Mouse (Mus musculus): Measurements from ENCODE around the gene Nipbl.

The Nipbl gene

DNA sequence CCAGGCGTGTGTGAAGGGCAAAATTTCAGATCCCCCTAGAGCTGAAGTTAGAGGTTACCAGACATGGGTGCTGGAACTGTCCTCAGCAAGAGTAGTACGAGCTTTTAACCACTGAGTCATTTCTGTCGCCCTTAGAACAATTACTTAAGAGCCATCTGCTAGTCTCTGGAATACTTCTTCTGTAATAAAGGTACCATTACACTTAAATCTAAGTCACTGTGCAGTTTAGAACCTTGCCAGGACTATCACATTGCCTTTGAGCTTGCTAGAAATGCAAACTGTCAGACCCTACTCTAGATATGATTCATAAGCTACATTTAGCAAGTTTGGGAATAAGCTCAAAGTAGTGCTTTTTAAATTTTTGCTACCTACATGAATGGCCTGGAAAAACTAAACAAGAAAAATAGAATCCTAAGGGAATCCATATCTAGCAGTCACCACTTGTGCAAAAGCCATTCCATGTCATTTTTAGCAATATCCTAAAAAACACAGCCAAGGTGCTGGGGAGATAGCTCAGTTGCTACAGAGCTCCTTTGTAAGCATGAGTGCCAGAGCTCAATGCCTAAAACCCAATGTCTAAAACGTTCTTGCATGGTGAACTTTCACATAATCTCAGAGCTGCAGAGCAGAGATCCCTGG, 27.6 kb downstream of the Nipbl start:
- DNase-seq: no peak

DNA sequence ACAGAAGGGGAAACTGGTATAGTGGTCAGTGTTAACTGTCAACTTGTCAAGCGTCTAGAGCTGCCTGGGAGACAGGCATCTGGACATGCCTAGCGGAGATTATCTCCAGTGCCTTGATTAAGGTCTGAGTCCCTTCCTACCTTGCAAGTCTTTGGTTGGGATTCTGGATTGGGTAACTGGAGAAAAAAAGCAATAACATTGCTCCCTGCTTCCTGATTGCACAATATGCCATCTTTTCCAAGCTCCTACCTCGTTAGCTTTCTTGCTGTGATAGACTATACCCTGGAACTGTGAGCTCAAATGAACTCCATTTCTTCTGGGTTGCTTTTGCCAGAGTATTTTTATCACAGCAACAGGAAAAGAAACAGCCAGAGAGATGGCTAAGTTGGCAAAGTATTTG, 30.9 kb downstream of the Nipbl start:
- no peak for DNase-seq

DNA sequence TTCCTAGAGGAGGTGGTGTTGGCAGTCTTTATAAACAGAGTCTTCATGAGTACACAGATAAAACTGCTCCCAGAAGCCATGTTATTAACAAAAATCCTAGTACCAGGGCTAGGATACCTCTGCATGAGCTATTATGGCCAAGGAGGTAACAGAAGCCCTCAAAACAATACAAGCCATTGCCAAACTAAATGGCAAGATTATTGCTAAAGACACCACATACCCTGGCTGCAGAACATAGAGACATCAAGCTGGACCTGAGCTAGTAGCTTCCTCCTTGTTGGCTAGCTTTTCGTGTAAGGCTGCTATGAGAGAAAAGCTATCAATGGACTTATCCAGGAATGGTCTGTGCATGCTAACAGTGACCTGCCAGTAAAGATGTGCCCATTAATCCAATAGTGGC, 32.4 kb downstream of the Nipbl start:
- DNase-seq: no peak

DNA sequence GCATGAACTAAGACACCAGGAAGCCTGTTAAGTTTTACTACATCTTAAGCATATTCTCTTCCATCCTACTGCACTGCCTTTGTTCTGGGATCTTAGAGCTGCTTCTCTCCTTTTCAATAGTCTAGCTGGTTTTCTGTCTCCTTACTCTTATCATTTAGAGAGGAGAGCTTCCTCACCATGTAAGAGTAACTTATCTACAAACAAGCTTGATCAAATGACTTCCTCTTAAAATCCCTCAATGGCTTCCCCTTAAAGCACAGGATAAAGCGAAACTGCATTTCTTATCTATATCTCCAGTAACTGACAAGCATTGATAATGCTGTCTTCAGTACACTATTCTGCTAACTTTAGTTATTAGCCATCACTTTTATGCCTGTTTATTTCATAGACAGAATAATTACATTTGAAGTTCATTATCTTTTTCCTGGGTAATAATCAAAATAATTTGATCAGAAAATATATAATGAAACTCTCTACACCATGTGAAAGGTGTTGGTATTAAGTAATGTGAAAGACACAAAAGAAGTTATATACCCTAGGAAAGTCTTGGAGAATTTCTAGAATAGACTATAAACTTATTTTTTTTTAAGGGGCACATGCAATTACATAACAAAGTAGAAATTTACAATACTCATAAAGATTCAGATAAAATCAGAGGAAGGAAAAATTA, 33.0 kb downstream of the Nipbl start:
- DNase-seq: no peak

DNA sequence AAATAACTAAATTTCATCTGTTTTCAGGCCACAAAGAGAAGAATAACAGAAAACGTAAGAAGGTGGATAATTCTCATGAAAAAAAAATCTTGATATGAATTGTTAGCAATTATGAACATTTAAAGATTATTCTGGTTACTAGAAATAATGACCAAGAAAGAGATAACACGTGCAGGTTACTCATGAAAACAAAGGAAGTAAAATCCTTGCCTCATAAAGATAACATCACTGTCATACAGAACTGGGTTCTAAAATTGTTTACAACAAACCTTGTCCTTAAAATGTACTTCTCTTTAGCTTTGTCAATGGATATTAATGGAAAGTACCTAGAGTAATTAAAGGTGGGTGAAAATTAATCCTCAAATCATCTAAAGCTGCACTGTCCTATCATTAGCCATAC, 37.2 kb downstream of the Nipbl start:
- DNase-seq: no peak

DNA sequence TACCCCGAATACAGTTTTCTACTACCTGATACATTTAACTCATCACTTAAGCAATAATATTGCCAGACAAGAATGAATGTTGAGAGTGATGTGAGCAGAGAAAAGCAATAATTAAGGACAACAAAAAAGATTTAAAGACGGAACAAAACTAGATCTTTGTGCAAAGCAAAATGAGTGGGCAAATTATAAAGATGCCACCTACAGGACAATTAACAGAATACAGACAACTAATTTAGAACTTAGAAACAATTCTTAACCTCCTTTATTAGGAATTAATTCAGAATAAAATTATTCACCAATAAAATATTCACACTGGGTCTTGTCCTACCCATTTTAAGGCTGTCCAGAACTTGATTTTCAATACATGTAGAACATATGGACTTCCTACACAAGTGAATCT, 38.0 kb downstream of the Nipbl start:
- DNase-seq: no peak

DNA sequence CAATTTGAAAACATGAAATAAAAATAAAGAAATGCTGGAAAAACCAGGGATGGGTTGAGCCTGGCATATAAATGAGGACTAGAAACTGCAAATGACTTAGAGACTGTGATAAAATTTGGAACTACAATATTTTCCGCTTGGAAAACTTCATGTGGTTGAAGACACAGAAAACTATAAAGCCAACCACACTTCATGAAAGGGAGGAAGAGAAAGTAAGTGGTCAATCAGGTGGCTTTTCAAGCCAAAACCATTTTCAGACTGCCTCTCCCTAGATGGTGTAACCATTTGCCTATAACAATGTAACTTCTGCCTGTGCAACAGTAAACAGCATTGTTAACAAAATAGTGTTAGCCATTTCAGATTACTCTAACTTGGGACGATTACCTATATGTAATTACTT, 41.7 kb downstream of the Nipbl start:
- DNase-seq: no peak

DNA sequence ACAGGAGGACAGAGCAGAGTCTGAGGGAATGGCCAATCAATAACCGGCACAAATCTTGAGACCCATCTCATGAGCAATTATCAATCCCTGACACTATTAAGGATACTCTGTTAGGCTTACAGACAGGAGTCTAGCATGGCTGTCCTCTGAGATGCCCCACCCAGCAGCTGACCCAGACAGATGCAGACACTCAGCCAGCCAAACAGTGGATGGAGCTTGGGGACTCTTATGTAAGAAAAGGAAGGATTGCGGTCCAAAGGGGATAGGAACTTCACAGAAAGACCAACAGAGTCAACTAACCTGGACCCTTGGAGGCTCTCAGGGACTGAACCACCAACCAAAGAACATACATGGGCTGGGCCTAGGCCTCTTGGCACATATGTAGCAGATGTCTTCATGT, 42.7 kb downstream of the Nipbl start:
- DNase-seq: no peak

DNA sequence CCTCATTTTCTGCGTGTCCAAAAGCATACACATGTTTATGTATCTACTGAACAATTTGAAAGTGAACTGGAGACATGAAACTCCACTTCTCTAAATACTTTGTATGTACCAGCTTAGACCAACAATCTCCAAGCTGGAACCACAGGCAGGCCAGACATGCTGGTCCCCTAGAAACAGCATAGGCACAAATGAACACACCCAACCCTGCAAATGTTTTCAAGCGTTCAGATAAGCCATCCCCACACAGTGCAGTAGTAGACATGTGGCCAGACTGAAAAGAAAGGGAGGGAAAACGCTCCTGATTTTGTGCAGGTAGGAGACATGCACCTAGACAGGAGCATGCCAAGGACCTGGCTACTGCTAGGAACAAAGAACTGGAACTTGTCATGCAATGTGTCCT, 52.5 kb downstream of the Nipbl start:
- DNase-seq: no peak

DNA sequence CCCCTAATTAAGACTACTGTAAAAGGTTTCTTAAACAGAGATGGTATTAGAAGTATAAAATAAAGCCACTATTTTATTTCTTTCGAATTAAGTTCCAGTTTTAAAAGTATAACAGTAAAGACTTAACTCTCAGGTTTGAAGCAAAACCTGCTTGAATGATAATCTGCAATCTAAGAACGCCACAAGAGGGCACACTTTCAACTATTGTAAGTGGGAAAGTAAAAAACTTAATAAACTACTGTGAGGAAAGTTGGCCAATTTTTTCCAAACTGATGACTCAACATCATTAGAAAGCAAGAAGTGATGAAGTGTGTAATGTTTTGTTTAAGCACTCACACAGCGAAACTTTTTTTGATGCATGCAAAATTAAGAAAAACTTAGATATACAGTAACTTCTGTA, 62.0 kb downstream of the Nipbl start:
- DNase-seq: no peak

DNA sequence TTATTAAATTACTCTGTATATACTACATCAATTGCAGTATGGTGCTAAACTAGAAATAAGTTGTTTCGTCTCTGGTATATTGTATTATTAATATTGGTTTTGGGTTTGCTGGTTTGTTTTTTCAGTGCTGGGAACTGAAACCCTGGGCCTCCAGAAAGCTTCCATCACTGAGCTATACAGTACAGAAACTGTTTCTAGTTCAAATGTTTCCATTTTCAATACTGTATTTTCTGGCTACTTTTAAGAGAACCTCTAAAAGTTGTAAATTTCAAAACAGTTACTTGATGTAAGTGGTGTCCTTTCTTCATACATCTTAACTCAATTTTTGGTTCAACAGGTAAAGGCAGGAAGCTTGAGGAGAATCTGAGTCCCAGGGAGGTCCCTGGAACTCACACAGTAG, 68.6 kb downstream of the Nipbl start:
- no peak for DNase-seq

DNA sequence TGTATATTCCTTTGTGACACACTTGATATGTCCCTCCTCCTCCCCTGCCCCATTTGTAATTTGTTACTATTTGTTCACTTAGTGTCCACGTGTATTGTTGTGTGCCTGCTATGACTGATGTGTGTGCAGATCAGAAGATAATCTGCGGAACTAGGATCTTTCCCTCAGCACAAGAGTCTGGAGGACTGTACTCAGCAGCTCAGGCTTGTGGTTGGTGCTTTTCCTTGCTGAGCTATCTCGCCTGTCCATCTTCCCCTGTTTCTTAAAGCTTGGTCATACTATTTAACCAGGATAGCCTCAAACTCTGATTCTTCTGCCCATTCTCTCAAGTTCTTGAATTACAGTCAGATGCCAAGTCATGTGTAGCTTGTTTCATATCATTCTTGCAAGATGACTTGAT, 69.5 kb downstream of the Nipbl start:
- no peak for DNase-seq

DNA sequence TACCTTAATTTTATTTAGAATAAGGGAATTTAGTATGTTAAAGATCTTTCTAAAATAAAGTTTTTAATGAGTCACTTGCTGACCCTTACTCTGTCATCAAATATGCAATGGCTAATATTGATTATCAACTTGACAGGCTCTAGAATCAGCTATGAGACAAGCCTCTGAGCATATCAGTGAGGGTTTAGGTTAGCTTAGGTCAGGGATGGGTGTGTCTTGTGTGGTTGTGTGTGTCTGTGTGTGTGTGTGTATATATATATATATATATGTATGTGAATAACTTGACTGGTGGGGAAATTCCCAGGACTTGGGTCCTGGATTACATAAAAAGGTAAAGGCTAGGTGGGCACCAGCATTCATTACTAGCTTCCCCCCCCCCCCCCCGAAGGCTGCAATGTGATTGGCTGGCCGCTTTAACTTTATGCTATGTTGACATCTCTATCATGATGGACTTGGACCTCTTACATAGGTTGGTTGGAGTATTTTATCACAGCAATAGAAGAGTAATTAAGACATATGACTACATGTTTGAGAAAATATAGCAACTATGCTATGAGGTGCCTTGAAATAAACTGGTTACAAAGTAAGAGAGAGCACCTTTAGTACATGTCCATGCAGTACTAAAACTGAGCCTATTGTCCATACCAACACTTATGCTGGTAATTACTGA, 97.0 kb downstream of the Nipbl start:
- no peak for DNase-seq

DNA sequence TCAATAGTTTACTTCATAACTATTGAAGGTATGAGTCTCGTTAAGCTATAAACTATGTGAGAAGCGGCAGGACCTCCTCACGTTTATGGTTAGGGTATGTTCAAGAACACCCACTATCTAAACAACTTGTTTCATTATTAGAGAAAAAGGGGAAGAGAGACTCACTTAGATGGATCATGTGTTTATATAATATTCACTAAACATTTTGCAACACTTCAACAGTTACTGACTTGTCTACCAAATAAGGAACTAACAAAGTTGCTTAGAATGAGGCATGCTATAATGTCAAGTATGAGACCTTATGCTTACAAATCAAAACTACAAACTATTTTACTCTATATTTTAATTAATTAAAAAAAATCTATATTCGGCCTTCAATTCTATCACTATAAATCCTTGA, 103.7 kb downstream of the Nipbl start:
- DNase-seq: no peak

DNA sequence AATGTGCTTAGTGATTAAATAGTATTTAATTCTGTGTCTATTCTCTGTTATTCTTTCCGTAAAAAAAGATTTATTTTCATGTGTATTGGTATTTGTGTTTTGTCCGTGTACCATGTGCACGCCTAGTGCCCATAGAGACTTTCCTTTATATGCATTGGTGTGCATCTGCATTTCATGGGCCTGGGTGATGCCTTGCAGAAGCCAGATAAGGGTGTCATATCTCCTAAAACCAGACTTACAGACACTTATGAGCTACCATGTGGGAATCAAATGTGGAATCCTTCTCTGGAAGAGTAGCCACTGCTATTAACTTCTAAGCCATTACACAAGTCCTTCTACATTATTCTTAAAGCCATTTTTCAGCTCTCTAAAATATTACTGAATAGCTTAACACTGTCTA, 112.7 kb downstream of the Nipbl start:
- DNase-seq: no peak

DNA sequence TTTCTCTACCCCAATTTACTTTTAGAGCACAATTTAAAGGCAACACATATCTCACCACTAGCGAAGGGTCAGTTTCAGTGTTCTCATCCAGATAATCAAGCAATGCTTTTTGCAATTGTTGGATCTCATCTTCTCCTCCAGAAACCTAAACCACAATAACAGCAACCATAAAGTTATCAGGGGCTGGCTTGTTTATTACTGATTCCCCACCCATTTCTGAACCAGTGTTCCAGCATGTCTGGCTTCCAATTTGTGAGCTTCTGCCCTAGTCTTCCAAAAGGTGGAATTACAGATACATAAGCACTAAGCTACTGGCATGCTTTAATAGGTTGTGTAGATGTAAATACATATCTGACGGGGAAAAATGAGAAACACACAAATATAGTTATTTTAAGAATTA, 118.6 kb downstream of the Nipbl start:
- no peak for DNase-seq

DNA sequence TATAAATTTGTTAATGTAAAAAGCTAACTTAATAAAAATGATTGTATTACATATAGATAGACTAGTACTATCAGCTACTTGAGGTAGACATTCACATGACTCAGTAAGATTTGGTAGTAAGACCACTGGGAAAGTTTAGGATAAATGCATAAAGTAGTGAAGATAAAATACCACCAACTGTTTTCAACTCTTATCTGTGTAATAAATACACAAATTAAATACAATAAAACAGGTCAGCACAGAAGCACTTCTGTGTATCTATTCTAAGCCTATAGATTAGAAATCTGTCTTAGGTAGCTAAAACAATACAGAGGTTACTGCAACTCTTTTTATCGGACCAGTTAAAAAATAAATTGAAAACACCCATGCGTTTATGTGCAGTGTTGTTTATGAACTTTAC, 119.4 kb downstream of the Nipbl start:
- no peak for DNase-seq

DNA sequence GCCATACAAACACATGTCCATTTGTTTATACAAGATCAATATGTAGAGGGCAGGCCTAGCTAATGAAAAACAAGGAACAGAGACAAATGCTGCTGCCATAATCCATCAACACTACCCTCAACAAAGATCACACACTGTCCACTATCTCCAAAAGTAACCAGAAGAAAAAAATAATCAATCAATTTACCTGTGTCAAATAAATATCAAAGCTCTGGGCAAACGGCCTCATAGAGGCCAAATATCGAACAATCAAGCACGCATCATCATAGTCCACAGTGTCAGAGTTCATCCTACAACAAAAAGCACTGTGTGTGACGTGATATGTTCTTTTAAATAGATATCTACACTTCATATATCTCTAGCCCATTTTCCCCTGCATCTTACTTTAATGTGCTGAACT, 120.2 kb downstream of the Nipbl start:
- no peak for DNase-seq

DNA sequence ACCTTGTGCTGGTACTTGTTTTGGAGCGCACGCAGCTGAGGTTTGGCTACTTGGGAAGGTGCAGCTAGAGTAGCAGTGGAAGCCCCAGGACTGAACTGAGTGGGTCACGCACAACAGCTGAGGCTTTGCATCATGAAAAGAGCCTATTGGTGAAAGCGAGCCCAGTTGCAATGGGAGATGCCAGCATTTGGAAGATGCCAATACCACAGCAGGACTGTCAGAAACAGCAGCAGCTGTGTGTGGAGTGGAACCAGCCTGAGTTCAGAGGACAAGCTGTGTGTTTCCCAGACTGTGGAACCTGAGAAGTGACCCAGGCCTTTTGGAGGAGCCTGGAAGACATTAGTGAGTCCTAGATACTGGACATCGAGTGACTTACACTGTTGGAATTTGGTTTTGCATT, 122.8 kb downstream of the Nipbl start:
- no peak for DNase-seq

DNA sequence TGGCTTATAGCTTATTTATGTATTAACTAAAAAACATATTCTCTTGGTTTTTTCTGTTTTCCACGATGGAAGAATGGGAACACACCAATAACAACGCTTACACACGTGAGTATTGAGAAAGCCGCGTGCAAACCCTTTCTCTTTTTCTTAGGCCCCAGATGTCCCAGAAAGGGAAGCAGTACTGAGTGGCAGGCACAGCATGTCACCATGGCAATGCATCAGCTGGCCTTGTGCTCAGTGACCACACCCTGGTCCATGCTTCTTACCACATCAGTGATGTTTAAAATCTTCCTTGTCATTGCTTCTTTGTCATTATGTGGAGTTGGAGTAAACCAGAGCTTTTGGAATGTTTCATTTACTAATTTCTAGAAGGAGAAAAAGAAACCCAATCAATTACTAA, 125.1 kb downstream of the Nipbl start:
- no peak for DNase-seq

DNA sequence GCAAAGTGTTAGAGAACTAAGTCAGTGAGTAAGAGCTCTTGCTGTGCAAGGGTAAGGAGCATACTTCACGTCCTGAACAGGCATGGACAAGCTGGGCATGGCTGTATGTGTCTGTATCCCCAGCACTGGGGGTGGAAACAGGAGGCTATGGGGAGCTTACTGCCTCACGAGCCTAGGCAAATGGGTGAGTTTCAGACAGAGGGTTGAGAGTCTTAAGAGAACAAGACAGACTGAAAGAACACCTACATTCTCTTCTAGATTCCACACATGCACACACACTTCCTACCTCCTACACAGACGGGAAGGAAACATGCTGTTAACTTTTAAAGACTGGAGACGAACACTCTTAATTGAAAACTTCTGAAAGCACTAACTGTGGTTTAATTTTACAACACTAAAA, 126.9 kb downstream of the Nipbl start:
- DNase-seq: no peak

DNA sequence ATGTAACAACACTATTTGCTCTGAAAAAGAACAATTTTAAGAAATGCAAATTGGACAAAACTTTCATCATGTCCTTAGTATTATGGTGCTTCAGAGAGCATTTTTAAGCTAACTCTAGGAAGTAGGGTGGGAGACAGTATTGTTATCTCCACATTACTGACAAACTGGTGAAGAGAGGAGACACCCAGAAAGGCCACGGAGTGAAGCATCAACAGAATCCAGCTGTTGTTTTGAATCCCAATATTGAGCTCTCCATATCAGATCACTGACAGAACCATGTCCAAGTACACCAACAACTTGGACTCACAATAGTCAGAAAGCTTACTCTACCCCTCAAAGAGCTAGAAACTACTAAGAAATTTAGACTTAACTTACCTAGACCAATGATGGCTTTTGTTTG, 138.8 kb downstream of the Nipbl start:
- no peak for DNase-seq

DNA sequence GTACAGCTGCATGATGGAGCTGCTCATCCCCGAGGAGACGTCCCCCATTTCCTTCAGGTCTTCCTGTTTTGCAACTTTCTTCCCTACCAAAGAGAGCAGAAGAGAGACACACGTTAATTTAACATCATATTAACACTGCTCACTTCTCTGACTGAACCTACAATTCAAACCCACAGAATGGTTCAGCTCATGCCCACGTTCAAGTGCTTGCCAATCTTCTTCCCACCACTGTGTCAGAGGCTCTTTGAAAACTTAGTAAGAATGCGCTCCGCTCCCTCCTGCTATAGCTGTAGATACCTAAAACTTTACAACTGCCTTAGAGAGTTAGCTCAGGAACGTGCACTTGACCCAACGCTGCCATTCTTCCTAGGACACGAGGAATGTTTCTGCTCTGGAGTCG, 141.3 kb downstream of the Nipbl start:
- DNase-seq: no peak

DNA sequence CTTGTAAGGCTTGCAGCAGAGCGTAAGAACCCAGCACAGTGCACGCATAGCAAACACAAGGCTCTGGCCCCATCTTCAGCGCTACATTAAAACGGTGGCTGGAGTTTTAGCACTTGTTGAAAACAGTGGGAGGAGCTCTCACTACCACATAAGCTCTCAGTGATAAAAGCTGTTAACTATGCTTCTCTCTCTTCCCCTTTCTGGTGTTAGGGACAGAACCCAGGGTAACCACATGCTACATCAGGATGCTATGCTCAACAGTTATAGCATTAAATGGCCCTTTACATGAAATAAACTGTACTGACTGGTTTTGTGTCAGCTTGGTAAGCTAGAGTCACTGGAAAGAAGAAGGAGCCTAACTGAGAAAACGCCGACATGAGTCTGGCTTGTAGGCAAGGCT, 150.1 kb downstream of the Nipbl start:
- DNase-seq: no peak

DNA sequence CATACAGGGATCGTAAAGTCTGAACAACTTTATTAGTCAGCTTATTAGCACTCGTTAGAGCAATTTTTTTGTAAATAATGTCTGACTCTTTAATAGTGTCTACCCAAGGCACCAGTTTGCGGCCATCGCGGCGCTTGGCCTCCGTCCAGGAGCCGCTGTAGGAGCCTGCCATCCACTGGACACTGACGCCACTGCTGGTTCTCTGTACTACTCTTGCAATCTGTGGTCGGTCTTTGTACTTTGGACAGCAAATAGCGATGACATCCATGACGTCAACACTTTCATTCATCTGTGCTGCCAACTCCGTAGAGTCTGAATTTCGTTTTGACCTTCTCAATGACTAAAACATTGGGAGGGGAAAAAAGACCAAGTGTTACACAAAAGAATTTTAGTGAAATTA, 153.0 kb downstream of the Nipbl start:
- no peak for DNase-seq
